7 mouse cellular contexts compared by ENCODE assay signal in the genomic region with DNA sequence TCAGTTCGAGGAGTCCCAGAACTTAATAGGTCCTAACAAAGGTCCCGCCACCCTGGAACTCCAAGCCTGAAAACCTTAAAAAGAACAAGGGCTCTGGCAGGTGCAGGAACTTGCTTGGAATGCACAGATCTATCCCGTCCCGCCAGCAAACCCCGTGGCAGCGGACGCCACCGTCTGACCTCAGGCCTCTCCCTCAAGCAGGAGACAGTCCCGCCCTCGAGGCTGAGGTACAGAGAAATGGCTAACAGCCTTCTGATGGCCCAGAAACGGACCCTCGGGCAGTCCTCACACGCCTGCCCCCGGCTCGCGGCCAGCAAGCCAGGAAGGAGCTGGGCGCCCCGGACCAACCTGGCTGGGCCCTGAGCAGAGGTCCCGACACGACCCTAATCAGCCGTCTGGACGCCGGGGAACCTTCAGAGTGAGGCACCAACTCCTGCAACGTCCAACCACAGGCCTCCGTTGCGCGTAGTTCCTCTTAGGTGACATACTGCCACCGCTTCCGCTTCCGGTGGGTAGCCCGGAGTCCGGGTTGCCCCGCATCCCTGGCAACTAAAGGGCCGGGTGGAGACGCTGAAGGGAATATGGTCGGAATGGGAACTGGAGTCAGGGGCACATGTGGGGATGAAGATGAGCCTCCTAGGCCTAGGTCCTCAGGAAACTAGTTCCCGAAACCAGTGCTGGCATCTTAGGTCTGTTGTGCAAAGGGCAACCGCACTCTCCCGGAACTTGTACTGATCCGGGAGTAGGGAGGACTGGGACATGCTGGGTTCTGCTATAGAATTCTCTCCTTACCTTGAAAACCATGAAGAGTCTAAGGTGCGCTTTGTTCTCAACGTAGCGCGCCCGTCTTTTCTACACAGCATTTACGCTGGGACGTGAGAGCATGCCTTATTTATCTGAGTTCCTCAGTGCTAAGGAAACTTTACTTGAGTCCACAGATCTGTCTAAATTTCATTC. TPM values are rescaled to one million over a fixed set of nuclear protein-coding genes. Genes with fewer than 3 reads are reported as not detected.
DNase-seq lines count a peak whose midpoint lies in the region; ATAC-seq and TF ChIP-seq lines count a peak whose summit lies in the region.

A gene (minus strand): TSS at position 473 of the 957 bp plus-strand sequence.

- H3K27me3 ChIP-seq in embryonic facial prominence, embryonic 10.5 days (replicated peaks; ENCODE audit: low read depth, poor library complexity, severe bottlenecking): no peaks in the 10 kb centered on the region
- H3K27me3 ChIP-seq in intestine, postnatal 0 days (replicated peaks; ENCODE audit: control insufficient read depth, insufficient read depth, low read length): no peaks in the 10 kb centered on the region
- H3K27me3 ChIP-seq in midbrain, embryonic 12.5 days: 0 out of 2 replicates have a peak, but pooled peaks cover 4% of the 10 kb centered on the region
- no peaks in the 10 kb centered on the region for H3K27me3 ChIP-seq in small intestine, adult 2 months (ENCODE audit: control insufficient read depth, insufficient read depth, low read length)

- H3K27ac ChIP-seq in embryonic facial prominence, embryonic 10.5 days (replicated peaks): peak within 1 kb of the TSS; percentile 82
- H3K27ac ChIP-seq in intestine, postnatal 0 days (ENCODE audit: low read depth, low read length): peak within 1 kb of the TSS; percentile 70
- no peak within 1 kb of the TSS for H3K27ac ChIP-seq in midbrain, embryonic 12.5 days (replicated peaks)
- 0 out of 2 replicates have a peak within 1 kb of the TSS, but pooled peaks have one; percentile 18 for H3K27ac ChIP-seq in small intestine, adult 2 months (ENCODE audit: insufficient read depth, low read depth, low read length)

- peak within 1 kb of the TSS; percentile 82 for H3K4me2 ChIP-seq in intestine, postnatal 0 days (replicated peaks; ENCODE audit: low read depth)
- H3K4me2 ChIP-seq in midbrain, embryonic 12.5 days (replicated peaks): peak within 1 kb of the TSS; percentile 63

- H3K4me3 ChIP-seq in embryonic facial prominence, embryonic 10.5 days: peak within 1 kb of the TSS; percentile 85
- peak within 1 kb of the TSS; percentile 94 for H3K4me3 ChIP-seq in intestine, postnatal 0 days (ENCODE audit: low read depth, low read length)
- peak within 1 kb of the TSS; percentile 93 for H3K4me3 ChIP-seq in midbrain, embryonic 12.5 days
- peak within 1 kb of the TSS; percentile 83 for H3K4me3 ChIP-seq in small intestine, adult 2 months (ENCODE audit: low read depth, low read length)

- TF ChIP-seq CTCF in intestine, postnatal 0 days (IDR thresholded peaks at IDR 0.05; ENCODE audit: low read depth): no peak
- TF ChIP-seq CTCF in small intestine, adult 2 months (IDR thresholded peaks at IDR 0.05; ENCODE audit: extremely low read depth, insufficient read length, insufficient replicate concordance, low read depth, low read length): no peak

- peaks cover 29% of the 10 kb centered on the region for H3K36me3 ChIP-seq in embryonic facial prominence, embryonic 10.5 days (replicated peaks)
- peaks cover 20% of the 10 kb centered on the region for H3K36me3 ChIP-seq in intestine, postnatal 0 days (ENCODE audit: control insufficient read depth, insufficient read depth)
- peaks cover 25% of the 10 kb centered on the region for H3K36me3 ChIP-seq in midbrain, embryonic 12.5 days
- peaks cover 13% of the 10 kb centered on the region for H3K36me3 ChIP-seq in small intestine, adult 2 months (ENCODE audit: control insufficient read depth, insufficient read depth, low read length)

- intact Hi-C loops in left cerebral cortex, postnatal 4 days (cut with DNase I): no loop called here

- WGBS in embryonic facial prominence, embryonic 10.5 days: 5% methylated on average over 47 of the region's 47 CpGs
- 7% methylated on average over 47 of the region's 47 CpGs for WGBS in intestine, postnatal 0 days
- WGBS in midbrain, embryonic 12.5 days: 5% methylated on average over 47 of the region's 47 CpGs
- 5% methylated on average over 47 of the region's 47 CpGs for WGBS in small intestine, adult 2 months

- DNase-seq in adrenal gland, postnatal 10 days: peak; percentile 97
- DNase-seq in embryonic facial prominence, embryonic 10.5 days (ENCODE audit: low spot score): peak; percentile 94
- peak; percentile 30 for DNase-seq in gonadal fat pad, adult 2 months (ENCODE audit: low read depth)
- peak; percentile 92 for DNase-seq in left cerebral cortex, postnatal 4 days

- H3K4me1 ChIP-seq in embryonic facial prominence, embryonic 10.5 days: peaks cover 12% of the 10 kb centered on the region
- H3K4me1 ChIP-seq in intestine, postnatal 0 days (replicated peaks; ENCODE audit: control insufficient read depth, insufficient read depth, low read length): no peaks in the 10 kb centered on the region; the same call in 1 of the 2 replicates
- H3K4me1 ChIP-seq in midbrain, embryonic 12.5 days: peaks cover 13% of the 10 kb centered on the region
- peaks cover 4% of the 10 kb centered on the region; the same call in 1 of the 2 replicates for H3K4me1 ChIP-seq in small intestine, adult 2 months (ENCODE audit: control insufficient read depth, insufficient read depth, insufficient read length, low read length)

- peak; percentile 33; the same call in 1 of the 2 replicates for TF ChIP-seq POLR2A in small intestine, adult 2 months (IDR thresholded peaks at IDR 0.05; ENCODE audit: low read depth, low read length)

- H3K9me3 ChIP-seq in embryonic facial prominence, embryonic 10.5 days: no peaks in the 10 kb centered on the region
- no peaks in the 10 kb centered on the region for H3K9me3 ChIP-seq in intestine, postnatal 0 days (ENCODE audit: control insufficient read depth)
- H3K9me3 ChIP-seq in midbrain, embryonic 12.5 days: no peaks in the 10 kb centered on the region

- ATAC-seq in intestine, postnatal 0 days: peak; percentile 99
- ATAC-seq in midbrain, embryonic 12.5 days (ENCODE audit: low FRiP score, low read depth): peak; percentile 99

- H3K9ac ChIP-seq in intestine, postnatal 0 days (ENCODE audit: low read depth, low read length): peak within 1 kb of the TSS; percentile 86
- H3K9ac ChIP-seq in midbrain, embryonic 12.5 days (replicated peaks): peak within 1 kb of the TSS; percentile 84

RNA-seq across cellular contexts. Expression of the gene that starts here (rescaled TPM):
- 10 to 100 TPM; 57.2 to 67.8 TPM for total RNA-seq in adrenal gland, postnatal 10 days (2021)
- 55.5 and 57.0 TPM in 2 replicates for polyA plus RNA-seq in embryonic facial prominence, embryonic 10.5 days (2016; fragmentation: Nextera tagmentation; extraction: Ambion mirVana)
- 50.4 and 68.7 TPM in 2 replicates for polyA plus RNA-seq in gonadal fat pad, adult 2 months (2012; rRNA removed)
- polyA plus RNA-seq in intestine, postnatal 0 days (2015; fragmentation: Nextera tagmentation; extraction: Ambion mirVana): 58.8 and 63.2 TPM in 2 replicates
- 10 to 100 TPM; 33.7 to 43.3 TPM for total RNA-seq in left cerebral cortex, postnatal 4 days (2021)
- 50.1 and 55.8 TPM in 2 replicates for polyA plus RNA-seq in midbrain, embryonic 12.5 days (2016; fragmentation: Nextera tagmentation; extraction: Ambion mirVana)
- polyA plus RNA-seq in small intestine, adult 2 months (2012; rRNA removed): 19.7 and 28.2 TPM in 2 replicates

Comparison
In these comparisons a context has a peak if more than half of its experiments do, and no peak if none do; other contexts are left out.
1. DNase-seq: peak in every context shown above with its lines; median percentile 97 in adrenal gland, postnatal 10 days; 94 in embryonic facial prominence, embryonic 10.5 days; 92 in left cerebral cortex, postnatal 4 days; 30 in gonadal fat pad, adult 2 months.